Mouse (Mus musculus) telencephalon, adult 2 months (tissue): Measurements from ENCODE around the gene Hs2st1.
"Not testable (repeated sequence)": the region's sequence is repeated elsewhere in the genome, so short reads cannot be mapped to it uniquely, and the experiment has no call there.

Source experiments
- DNase-seq: peaks from one replicate; pipeline ENCODE4 v3.0.0-alpha.2; 2011; ENCODE audit warnings: low read depth, low spot score

The Hs2st1 gene

DNA sequence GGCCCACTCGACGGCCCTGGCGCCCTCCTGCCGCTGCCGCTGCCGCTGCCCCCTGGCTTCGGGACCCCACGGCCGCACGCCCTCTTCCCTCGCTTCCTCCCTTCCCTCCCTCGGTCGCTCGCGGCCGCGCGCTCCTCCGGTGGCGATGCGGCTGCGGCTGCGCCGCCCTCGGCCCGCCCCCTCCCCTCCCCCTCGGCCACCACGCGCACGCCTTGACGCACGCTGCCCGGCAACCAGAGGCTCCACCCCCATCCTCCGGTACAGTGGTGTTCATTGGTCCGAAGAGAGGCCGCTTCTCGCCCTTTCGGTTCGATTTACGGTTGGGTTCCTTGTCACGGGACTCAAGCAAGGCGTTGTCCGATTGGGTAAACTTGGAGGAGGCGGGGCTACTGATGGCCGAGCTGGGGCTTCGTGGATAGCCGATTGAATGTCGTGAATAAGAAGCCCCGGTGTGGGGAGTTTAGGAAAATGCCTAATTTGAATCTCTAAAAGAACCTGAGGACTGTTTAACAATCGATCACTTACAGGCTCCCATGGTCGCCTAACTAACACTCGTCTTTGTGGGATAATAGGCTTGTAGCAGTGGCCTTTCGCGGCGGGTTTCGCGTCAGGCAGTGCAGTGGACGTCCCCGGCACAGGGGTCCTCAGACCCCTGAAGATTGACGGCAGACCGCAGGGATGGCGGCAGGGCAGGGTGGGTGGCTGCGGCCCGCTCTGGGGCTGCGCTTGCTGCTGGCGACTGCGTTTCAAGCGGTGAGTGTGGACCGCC is at the start of gene Hs2st1, which contains the start of gene Selenof:
Gene Hs2st1, minus strand, starts transcription at position 135 of the 769 bp plus-strand sequence.
Gene Selenof, plus strand, starts transcription at position 258 of the 769 bp plus-strand sequence.
- DNase-seq: peak; percentile 100

DNA sequence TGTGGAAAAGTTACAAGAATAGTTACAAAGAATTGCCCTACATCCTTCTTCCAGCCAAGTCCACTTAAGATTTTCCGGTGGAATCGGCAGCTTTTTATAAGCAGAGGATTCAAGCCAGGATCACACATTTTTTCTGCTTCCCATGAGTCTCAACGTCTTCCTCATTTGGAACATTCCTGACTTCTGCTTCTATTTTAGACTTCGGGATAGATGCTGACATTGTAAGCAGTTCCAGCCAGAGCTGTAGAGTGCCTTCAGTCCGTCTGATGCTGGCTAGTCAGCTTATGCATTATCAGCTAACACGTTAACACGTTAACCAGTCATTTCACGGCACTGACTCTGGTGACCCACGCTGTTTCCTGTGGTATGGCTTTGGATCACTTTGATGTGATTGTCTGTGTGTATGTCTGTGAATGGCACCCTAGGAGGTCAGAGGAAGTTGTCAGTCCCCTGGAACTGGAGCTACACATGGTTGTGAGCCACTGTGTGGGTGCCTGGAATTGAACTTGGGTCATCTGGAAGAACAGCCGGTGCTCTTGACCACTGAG is 47.7 kb upstream of the Hs2st1 start:
- no peak for DNase-seq

DNA sequence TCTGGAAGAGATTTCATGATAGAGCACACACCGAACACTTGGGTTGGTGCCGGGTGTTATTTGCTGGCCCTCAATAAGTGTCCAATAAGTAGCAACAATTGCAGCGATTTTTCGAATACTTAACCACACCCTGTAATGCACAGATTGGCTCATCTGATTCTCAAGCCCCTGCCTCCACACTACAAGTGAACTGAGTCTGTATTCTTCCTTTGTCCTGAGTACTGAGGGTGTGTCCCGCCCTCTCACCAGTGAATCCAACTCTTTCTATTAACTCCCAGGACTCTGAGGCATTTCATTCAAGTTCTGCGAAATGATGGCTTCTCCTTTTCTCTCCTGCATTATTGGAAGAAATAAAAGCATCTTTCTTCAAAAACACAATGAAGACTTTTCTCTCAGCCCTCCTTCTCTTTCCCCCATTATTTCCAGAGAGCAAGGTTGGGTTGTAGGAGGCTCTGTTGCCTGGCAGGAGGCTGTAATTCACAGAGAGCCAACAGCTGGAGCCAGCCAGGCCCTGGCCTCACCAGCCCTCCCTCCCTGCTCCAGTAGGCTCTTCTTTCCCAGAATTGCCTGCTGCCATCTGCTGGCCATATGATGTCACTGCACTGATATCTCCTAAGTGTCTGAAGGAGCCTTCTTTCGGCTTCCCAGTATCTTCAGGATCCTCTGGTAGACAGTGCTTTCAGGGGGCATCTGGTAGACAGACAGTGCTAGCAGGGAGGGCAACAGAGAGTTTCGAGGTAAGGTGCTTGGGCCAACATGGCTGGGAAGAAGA is 46.9 kb upstream of the Hs2st1 start:
- peak; percentile 46 for DNase-seq

DNA sequence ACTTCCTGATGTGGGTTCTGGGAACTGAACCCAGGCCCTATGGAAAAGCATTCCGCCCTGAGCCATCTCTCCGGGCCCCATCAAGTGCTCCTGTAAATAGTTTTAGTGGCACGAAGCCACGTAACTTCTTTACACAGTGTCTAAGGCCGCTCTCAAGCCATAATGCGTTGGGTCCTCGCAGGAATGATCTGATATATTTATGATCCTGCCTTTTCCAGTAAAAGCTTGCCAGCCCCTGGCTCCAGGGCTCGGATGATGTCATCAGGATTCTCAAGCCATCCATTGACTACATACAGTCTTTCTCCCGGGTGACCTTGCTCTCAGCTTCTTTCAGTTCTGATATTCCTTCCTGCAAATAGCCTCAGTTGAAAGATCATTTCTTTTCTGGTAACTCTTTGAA is 45.5 kb upstream of the Hs2st1 start:
- no peak for DNase-seq

DNA sequence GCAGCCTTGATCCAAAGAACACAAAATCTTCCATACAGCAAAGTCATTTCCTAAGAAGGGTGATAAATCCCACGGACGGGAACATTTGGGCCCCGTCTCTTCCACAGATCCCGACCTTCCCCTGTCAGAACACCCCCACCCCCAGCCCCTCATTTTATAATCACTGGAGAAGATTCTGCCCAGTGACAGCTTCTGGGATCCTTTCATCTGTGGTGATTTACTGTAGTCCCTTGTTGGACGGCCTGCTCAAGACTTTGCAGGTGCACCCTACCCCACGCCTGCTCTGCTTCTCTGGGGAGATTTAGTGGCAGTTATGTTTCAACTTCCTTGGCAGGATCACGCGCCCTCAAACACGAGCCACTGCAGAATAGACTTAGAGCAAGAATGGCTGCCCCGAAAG is 44.7 kb upstream of the Hs2st1 start:
- no peak for DNase-seq

DNA sequence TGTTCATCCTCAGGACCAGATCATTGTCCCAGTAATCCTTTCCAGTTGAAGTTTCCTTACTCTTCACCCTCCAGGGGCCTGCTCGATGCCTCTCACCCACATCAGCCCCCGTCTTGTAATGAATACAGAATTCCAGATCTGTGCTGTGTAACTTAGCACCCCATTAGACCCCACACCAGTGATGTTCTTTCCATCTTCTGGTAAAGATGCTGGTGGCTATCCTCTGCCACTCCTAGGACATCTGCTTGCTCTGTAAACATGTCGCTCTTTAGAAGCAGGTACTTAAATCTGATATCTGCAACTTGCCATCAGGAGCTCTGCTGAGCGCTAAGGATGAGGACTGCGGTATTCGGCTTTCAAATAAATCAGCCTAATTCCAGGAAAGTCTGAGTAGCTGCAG is 44.3 kb upstream of the Hs2st1 start:
- no peak for DNase-seq

DNA sequence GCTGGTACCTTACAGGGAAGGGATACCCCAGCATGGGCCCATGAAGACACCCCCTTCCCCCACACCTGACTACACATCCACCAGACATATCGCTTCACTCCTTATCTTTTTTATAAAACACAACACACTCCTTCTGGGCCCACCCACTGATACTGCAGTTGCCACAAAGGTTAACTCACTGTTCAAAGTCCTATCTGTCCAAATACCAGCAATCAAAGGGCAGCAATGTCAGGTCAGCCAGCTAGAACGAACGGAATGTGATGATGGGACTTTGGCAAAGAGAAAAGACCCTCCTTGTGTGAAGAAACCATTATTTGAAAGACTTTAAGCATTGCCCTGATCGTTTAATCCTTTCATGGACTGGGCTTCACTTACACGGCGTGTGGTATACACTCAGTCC is 42.4 kb upstream of the Hs2st1 start:
- no peak for DNase-seq

DNA sequence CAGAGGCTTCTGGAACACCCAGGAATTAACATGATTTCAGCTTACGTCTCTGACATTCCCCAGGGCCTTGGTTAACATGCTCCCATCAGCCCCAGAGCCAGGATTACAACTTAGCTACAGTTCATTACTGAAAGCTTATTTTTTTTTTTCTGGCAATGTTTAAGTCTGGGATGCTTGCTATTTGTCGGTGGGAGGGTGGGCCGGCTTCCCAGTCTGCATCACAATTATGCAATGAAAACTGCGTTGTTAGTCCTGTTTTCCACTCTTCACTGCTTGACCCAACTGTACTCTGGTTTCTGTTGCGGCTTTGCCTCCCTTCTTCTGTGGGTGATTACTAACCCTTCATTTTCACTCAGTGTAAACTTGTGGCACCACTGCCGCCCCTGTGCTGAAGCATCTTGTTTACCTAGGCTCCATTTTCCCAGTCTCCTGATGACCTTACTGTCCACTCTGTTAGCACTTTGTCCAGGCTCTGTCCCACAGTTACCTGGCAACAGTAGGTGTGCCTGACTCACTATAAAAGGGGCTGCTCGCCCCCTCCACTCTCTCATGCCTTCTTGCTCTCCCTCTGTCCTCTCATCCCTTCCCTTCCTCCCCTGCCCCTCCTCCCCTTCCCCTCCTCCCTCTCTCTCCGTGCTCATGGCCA is 41.8 kb upstream of the Hs2st1 start:
- DNase-seq: no peak

DNA sequence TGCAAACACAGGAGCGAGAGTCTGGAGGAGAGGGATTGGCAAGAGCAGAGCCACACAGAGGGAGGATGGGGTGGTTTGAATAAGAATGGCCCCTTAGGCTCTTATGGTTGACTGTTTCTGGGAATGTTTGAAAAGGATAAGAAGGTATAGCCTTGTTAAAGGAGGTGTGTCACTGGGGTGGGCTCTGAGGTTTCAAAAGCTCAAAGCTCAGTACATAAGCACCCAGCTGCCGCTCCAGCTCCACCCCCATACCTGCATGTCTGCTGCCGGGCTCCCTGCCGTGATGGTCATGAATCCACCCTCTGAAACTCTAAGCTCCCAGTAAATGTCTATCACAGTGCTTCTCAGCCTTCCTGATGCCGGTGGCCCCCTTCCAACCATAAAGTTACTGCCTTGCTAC is 40.8 kb upstream of the Hs2st1 start:
- no peak for DNase-seq

DNA sequence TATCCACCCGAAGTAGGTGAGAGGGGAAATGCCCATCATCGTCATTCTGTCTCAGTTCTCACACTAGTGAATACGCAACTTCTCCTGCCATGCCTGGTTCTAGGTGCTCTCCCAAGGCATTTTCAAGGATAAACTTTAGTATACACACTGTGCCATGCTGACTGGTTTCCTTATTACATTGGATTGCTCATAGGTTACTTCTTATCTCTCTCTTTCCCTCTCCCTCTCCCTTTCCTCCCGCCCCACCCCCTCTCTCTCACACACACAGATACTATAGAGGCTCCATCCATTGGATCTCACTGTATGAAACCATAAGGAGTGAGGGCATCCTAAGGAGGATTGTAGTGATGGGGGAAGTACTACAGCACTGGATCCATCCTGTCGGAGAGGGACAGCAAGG is 38.1 kb upstream of the Hs2st1 start:
- no peak for DNase-seq

DNA sequence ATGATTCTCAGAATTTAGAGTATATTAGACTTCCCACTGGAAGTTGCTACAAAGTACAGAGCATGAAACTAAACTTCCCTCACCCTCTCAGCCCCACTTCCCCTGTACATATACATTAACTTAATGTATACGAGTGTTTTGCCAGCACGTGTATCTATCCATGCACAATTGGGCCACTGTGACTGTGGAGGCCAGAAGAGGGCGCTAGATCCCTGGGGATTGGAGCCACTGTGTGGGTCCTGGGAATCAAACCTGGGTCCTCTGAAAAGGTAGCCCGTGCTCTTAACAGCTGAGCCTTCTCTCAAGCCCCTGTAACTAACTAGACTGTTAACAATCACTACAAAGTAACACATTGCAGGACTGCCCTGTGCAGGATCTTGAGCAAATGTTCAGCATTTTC is 36.5 kb upstream of the Hs2st1 start:
- no peak for DNase-seq

DNA sequence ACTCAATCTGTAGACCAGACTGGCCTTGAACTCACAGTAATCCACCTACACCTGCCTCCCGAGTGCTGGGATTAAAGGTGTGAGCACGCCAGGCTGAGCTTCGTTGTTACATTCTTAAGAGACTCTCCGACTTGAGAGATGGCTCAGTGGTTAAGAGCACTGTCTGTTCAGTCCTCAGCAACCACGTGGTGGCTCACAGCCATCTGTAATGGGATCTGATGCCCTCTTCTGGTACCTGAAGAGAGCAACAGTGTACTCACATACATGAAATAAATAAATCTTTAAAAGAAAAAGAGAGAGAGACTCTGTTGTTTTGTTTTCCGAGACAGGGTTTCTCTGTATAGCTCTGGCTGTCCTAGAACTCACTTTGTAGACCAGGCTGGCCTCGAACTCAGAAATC is 35.8 kb upstream of the Hs2st1 start:
- DNase-seq: not testable (repeated sequence)

DNA sequence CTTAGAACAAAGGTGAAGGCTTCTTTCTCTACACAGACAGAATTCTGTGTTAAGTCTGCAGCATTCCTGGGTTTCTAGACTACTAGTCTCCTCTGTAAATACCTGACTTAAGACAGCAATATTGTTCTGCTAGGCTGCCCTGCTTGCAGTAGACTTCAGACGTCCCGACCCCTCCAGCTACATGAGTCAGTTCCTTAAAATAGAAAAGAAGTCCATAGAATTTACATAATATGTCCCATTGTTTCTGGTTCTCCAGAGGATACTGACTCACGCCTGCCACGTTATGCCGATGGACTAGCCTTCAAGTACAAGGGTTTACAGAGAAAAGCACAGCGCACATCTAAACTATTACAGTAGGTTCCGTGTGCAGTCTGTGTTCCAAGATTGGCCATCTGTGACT is 34.2 kb upstream of the Hs2st1 start:
- DNase-seq: no peak

DNA sequence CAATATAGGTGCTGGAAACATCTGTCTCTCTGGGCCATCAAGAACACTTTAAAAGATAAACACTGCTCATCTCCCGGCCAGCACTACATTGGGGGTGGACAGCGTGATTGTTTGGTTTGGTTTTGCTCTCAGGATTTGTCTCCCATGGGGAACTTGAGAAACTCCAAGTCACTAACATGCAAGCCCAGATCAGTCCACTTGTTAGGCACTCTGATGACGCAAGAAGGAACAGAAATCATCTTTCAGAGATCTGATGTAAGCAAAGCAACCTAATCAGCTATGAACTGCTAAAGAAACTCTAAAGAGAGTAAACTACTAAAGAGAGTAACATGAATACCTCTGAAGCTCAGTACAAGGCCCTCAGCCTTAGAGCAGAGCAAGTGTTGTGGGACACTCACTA is 33.6 kb upstream of the Hs2st1 start:
- no peak for DNase-seq

DNA sequence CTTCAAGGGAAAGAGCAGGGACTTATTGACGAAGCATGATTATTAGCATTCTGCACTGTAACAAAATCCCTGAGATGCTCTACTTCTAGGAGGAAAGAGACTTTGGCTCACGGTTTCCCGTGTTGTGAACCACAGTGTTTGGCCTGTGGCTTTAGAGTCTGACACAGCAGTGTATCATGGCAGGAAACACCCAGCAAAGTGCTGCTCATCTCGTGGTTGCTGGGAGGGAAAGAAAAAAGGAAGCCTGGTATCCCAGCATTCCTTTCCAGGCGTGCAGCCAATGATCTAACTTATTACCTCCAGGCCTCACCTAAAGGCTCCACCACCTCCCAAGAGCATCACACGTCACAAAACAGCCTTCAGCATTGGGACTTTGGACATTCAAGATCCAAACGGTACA is 32.8 kb upstream of the Hs2st1 start:
- no peak for DNase-seq

DNA sequence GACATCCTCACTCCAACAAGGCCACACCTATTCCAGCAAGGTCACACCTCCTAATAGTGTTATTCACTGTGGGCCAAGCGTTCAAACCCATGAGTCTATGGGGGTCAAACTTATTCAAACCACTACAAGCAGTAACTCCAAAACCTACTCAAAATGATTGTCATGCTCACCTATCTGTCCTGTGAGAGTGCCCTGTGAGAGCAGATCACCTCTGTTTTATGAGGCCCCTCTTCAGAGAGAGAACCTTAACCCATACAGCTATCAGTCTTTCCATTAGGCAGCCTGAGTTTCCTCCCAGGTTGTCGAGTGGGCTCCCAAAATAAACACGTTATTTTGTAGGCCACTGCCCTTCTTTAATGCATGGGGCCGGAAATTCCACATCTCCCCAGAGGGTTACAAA is 32.4 kb upstream of the Hs2st1 start:
- no peak for DNase-seq

DNA sequence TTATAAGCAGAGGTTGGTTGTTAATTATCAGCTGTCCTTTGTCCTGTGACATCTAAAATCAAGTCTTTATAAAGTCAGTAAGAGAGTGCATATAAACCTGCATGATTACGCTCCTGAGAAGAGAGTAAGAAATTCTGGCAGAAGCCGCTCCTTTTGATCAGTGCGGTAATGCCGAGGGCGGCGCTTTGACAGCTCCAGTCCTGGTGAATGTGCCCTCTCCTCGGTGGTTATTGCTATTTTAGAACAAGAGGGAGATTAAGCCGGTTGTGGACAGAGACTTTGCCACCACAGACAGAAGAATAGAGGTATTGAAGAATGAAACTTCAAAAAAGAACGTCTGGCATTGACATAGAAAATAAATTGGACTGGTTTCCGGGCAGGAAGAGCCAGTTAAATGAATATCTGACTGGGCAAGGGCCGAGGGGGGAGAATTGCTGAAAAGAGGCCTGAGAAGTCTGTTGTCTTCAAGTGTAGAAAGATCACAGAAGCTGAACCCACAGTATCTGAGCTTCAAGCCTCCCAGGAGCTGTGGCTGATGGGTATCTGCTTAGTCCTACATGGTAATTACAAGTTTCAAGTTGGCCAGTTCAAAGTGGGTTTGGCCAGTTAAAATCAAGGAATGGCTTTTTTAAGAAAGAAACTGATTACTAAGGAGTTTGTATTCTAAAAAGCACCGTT is 27.9 kb upstream of the Hs2st1 start:
- DNase-seq: no peak

DNA sequence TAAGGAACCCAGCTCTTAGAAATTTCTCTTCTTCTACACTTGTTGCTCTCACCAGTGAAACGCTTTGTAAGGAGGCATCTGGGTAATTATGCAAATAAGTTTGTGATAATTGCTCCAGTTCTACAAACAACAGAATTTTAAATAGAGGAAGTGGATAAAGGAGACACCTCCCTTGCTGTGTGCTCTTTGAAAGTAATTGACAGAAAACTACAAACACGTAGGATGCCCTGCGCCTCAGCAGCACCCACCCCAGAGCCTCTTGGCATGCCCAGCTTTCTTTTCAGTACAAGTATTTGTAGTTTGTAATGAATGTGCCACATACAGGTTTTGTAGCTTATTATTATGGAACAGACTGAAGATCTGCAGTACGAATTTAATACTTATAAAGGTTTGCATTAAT is 27.1 kb upstream of the Hs2st1 start:
- no peak for DNase-seq

DNA sequence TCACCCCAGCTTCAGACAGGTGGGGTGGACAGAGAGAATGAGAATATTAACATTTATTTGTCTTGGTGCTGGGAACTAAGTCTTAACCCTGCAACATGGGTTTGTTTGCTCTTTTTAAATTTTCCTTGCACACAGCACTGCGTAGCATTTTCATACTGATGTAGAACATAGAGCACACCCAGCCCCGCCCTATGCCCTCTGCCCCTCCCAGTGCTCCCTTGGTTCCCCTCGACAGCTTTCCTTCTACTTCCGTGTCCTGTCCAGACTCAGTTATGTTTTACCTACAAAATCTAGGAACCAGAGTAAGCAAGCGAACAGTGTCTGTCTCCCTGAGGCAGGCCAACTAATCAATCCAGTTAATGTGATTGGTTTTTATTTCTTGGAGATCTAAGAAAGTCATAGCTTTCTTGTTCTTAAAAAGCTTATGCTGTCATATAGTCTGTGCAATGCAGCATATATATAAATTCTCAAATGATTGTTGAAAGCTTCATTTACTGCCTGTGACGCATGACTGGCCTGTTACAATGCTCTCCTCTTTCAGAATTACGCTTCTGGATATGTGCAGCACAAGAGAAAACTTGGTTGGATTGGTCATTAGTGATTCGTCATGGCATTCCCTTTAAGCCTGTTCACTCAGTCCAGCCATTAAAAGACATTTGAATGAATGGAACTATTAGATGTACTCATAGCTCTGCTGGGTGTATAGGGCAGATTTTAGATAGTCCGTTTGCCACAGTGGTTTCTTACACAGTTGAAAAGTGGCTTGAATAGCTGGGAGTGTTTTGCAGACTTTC is 23.2 kb upstream of the Hs2st1 start:
- no peak for DNase-seq

DNA sequence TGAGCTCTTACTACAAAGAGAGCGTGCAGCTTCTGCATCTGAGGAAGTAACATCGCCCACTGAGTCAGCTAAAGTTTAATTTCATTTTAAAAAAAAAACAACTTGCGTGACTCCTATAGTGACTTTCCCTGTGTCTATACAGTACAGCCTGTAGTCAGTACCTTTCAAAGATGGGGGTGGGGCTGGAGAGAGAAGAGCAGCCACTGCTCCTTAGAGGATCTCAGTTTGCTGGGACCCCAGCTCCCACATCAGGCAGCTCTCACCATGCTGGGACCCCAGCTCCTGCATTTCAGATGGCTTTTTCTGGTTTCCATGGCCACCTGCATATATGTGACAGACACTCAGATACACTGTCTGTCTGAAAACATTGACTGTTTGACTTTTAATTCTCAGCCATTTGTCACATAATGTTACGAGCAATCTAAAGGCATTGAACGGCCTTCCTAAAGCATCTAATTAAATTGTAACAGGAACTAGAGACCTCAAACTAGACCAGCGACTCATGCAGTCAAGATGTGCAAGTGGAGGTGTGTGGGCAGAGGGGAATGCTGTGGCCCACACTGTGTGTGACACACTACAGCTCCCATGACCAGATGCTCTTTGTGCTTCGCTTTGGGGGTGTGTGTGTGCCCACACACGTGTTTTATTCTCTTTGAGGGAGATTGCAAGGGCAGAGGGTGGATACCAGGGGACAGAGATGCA is 19.4 kb upstream of the Hs2st1 start:
- no peak for DNase-seq
